Mouse (Mus musculus) heart, adult 8-10 months (tissue): ENCODE results near the gene Oas1e. TPM values are rescaled to one million over a fixed set of nuclear protein-coding genes. Genes with fewer than 3 reads are reported as not detected.
"Not testable (repeated sequence)": the region's sequence is repeated elsewhere in the genome, so short reads cannot be mapped to it uniquely, and the experiment has no call there.

Experiments used
- DNase-seq: peaks from one replicate; pipeline ENCODE4 v3.0.0; 2022; ENCODE audit warnings: low spot score
- total RNA-seq, 4 experiments: library from RNA; stranded (reverse); gene quantifications; 2 replicates each; pipeline ENCODE4 v1.2.4; 2022

Gene Oas1e
- not detected for total RNA-seq

GRCm38 (mm10) chr5:120795480-120796034, at the start of gene Oas1e:
Gene Oas1e (minus strand): TSS chr5:120795530.
- DNase-seq: not testable (repeated sequence)

- no peak for DNase-seq
Observed at GRCm38 (mm10) chr5:120844713-120845112, 49.4 kb upstream of the Oas1e start.

GRCm38 (mm10) chr5:120836731-120837585, 41.6 kb upstream of the Oas1e start:
- DNase-seq: no peak

- DNase-seq: no peak
Observed at GRCm38 (mm10) chr5:120833335-120834280, 38.3 kb upstream of the Oas1e start.

GRCm38 (mm10) chr5:120831031-120831430, 35.7 kb upstream of the Oas1e start:
- DNase-seq: no peak

GRCm38 (mm10) chr5:120818999-120819398, 23.7 kb upstream of the Oas1e start:
- DNase-seq: no peak

- no peak for DNase-seq
Observed at GRCm38 (mm10) chr5:120815949-120816348, 20.6 kb upstream of the Oas1e start.

GRCm38 (mm10) chr5:120813023-120813422, 17.7 kb upstream of the Oas1e start:
- no peak for DNase-seq

GRCm38 (mm10) chr5:120811951-120812819, 16.9 kb upstream of the Oas1e start, which contains the start of gene Oas1c:
Gene Oas1c (minus strand): TSS chr5:120812514.
- peak; percentile 94 for DNase-seq

GRCm38 (mm10) chr5:120809171-120809570, 13.8 kb upstream of the Oas1e start:
- DNase-seq: no peak

GRCm38 (mm10) chr5:120806458-120806857, 11.1 kb upstream of the Oas1e start:
- DNase-seq: peak; percentile 20

- no peak for DNase-seq
Observed at GRCm38 (mm10) chr5:120803596-120803995, 8.3 kb upstream of the Oas1e start.

- DNase-seq: not testable (repeated sequence)
Observed at GRCm38 (mm10) chr5:120798943-120799342, 3.6 kb upstream of the Oas1e start.

GRCm38 (mm10) chr5:120798147-120798546, 2.8 kb upstream of the Oas1e start:
- DNase-seq: not testable (repeated sequence)

GRCm38 (mm10) chr5:120793043-120793442, 2.3 kb downstream of the Oas1e start:
- no peak for DNase-seq

GRCm38 (mm10) chr5:120787042-120787441, 8.3 kb downstream of the Oas1e start:
- no peak for DNase-seq

GRCm38 (mm10) chr5:120782446-120782845, 12.9 kb downstream of the Oas1e start:
- no peak for DNase-seq

GRCm38 (mm10) chr5:120781646-120782045, 13.7 kb downstream of the Oas1e start:
- no peak for DNase-seq

GRCm38 (mm10) chr5:120779922-120780321, 15.4 kb downstream of the Oas1e start:
- DNase-seq: peak; percentile 39

GRCm38 (mm10) chr5:120778941-120779340, 16.4 kb downstream of the Oas1e start:
- DNase-seq: no peak

GRCm38 (mm10) chr5:120777478-120777877, 17.9 kb downstream of the Oas1e start, which contains the start of gene Oas3:
Gene Oas3 (minus strand): TSS chr5:120777661.
- no peak for DNase-seq
